Mouse (Mus musculus) forebrain, embryonic 10.5 days (tissue): ENCODE measurements at regions not wholly inside any gene's neighbourhood (a gene's known extent, or its start where the extent isn't known, plus 50 kb on each side); places are given as distances from the start of the nearest gene placed in this dataset.
"Not testable (repeated sequence)": the region's sequence is repeated elsewhere in the genome, so short reads cannot be mapped to it uniquely, and the experiment has no call there.

Source experiments
- DNase-seq: peaks from one replicate; pipeline ENCODE4 v3.0.0-alpha.2; 2017; ENCODE audit warnings: low spot score; ENCODE audit errors: extremely low spot score
- H3K27ac ChIP-seq: fragments of 300-500 bp; sonication (generic); 2 replicates; pipeline ENCODE4 v1.5.1; 2016; ENCODE audit warnings: mild to moderate bottlenecking
- H3K27me3 ChIP-seq: fragments of 300-500 bp; sonication (generic); 2 replicates; pipeline ENCODE4 v1.6.1; 2016; ENCODE audit warnings: mild to moderate bottlenecking; ENCODE audit not compliant: poor library complexity, severe bottlenecking
- H3K36me3 ChIP-seq: fragments of 300-500 bp; sonication (generic); replicated peaks from 2 replicates; pipeline ENCODE4 v1.6.1; 2016; ENCODE audit warnings: mild to moderate bottlenecking, moderate library complexity
- H3K4me1 ChIP-seq: fragments of 300-500 bp; sonication (generic); 2 replicates; pipeline ENCODE4 v1.6.1; 2016
- H3K4me3 ChIP-seq: fragments of 300-500 bp; sonication (generic); 2 replicates; pipeline ENCODE4 v1.5.1; 2016; ENCODE audit warnings: mild to moderate bottlenecking, moderate library complexity
- H3K9me3 ChIP-seq: fragments of 300-500 bp; sonication (generic); 2 replicates; pipeline ENCODE4 v1.6.1; 2016; ENCODE audit warnings: mild to moderate bottlenecking, moderate library complexity
- WGBS: fragments of 180-500 bp; shearing (Covaris S2); methylation state at CpG from one replicate; pipeline ENCODE4 v1.1.7; 2016; 5-methylcytosine and 5-hydroxymethylcytosine counted together

- H3K27ac ChIP-seq: peak overlapping the region; percentile 25; the same call in 1 of the 2 replicates
- H3K36me3 ChIP-seq: no peaks in the 10 kb centered on the region
- H3K4me3 ChIP-seq: no peak overlapping the region
- H3K9me3 ChIP-seq: no peaks in the 10 kb centered on the region
- no peak for DNase-seq
- H3K27me3 ChIP-seq: no peaks in the 10 kb centered on the region
- 48% methylated on average over 3 of the region's 3 CpGs for WGBS
- H3K4me1 ChIP-seq: peaks cover 6% of the 10 kb centered on the region; the same call in 1 of the 2 replicates
These were observed 1151.3 kb upstream of the Prmt6 start for GRCm38 (mm10) chr3:111402135-111402534.

GRCm38 (mm10) chr3:111393127-111393526, 1142.3 kb upstream of the Prmt6 start:
- Histone ChIP-seq H3K4me1 (0 out of 2 replicates have a peak, but pooled peaks cover 5% of the 10 kb centered on the region), H3K4me3 (no peak overlapping the region), H3K27ac (no peak overlapping the region), H3K36me3 (no peaks in the 10 kb centered on the region), H3K27me3 (no peaks in the 10 kb centered on the region), H3K9me3 (no peaks in the 10 kb centered on the region)
- DNase-seq: no peak

GRCm38 (mm10) chr3:111392713-111393112, 1141.9 kb upstream of the Prmt6 start:
- WGBS: 18% methylated on average over 1 of the region's 1 CpGs
- not testable (repeated sequence) for H3K27me3 ChIP-seq, H3K4me3 ChIP-seq, H3K4me1 ChIP-seq, H3K27ac ChIP-seq, H3K36me3 ChIP-seq, DNase-seq, H3K9me3 ChIP-seq

DNA sequence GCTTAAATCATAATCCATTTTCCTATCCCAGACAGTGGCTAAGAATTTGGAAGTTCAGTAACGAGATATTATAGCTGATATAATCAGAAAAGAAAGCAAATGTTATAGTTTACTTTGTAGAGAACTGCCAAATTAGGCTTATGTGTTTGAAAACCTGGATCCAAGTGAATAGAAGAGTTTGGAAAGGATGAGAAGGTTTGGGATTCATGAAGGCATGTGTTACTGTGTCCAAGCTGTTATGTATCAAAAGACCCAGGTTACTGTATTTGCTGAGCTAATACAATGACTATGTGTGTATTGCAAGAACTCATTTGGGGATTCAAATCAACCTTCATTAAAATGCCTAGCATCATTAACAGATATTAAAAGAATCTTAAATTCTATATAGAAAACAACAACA, 1135.9 kb upstream of the Prmt6 start:
- no peak overlapping the region for H3K4me3 ChIP-seq
- H3K9me3 ChIP-seq: no peaks in the 10 kb centered on the region
- H3K27ac ChIP-seq: no peak overlapping the region
- H3K27me3 ChIP-seq: no peaks in the 10 kb centered on the region
- no peak for DNase-seq
- WGBS: 85% methylated on average over 1 of the region's 1 CpGs
- no peaks in the 10 kb centered on the region for H3K36me3 ChIP-seq
- no peaks in the 10 kb centered on the region for H3K4me1 ChIP-seq

- Histone ChIP-seq H3K4me1 (no peaks in the 10 kb centered on the region), H3K36me3 (no peaks in the 10 kb centered on the region), H3K9me3 (no peaks in the 10 kb centered on the region), H3K27me3 (no peaks in the 10 kb centered on the region), H3K4me3 (no peak overlapping the region), H3K27ac (no peak overlapping the region)
- DNase-seq: no peak
These were observed 1135.5 kb upstream of the Prmt6 start for GRCm38 (mm10) chr3:111386334-111386733.

DNA sequence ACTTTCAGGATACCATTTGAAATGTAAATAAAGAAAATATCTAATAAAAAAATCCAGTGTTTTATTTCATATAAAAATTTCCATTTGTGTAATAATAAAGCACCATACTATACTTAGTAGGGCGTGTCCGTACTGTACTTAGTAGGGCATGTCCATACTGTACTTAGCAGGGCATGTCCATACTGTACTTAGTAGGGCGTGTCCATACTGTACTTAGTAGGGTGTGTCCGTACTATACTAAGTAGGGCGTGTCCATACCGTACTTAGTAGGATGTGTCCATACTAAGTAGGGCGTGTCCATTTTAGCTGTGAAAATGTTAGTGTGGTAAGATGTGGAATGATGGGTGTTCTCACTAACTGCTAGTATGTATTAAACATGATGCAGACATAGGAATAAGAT, 1134.8 kb upstream of the Prmt6 start:
- no peak for DNase-seq
- H3K9me3 ChIP-seq: no peaks in the 10 kb centered on the region
- no peaks in the 10 kb centered on the region for H3K27me3 ChIP-seq
- no peak overlapping the region for H3K4me3 ChIP-seq
- 94% methylated on average over 7 of the region's 7 CpGs for WGBS
- H3K4me1 ChIP-seq: no peaks in the 10 kb centered on the region
- H3K36me3 ChIP-seq: no peaks in the 10 kb centered on the region
- H3K27ac ChIP-seq: no peak overlapping the region

DNA sequence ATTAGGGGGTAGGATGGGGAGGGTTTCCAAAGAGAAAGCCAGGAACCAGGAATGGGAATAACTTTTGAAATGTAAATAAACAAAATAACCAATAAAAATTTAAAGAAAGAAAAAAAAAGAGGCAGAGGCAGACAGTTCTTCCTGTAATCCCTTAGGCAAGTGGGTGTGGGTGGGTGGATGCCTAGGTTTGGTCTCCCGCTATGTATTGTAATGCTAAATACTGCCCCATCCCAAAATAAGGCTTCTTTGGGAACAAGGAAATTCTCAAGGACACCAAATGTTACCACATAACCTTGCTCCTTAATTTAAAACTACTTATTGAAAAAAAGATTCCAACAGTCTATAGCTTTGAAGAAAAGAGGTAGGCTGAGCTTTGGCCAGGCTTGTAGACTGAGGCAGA, 1120.5 kb upstream of the Prmt6 start:
- Histone ChIP-seq H3K36me3 (no peaks in the 10 kb centered on the region), H3K9me3 (no peaks in the 10 kb centered on the region), H3K4me1 (no peaks in the 10 kb centered on the region), H3K27me3 (no peaks in the 10 kb centered on the region), H3K27ac (no peak overlapping the region), H3K4me3 (no peak overlapping the region)
- DNase-seq: no peak
- WGBS: 72% methylated on average over 1 of the region's 1 CpGs

GRCm38 (mm10) chr3:111338247-111338646, 1087.4 kb upstream of the Prmt6 start:
- 52% methylated on average over 2 of the region's 2 CpGs for WGBS
- Histone ChIP-seq H3K27me3 (no peaks in the 10 kb centered on the region), H3K36me3 (no peaks in the 10 kb centered on the region), H3K9me3 (no peaks in the 10 kb centered on the region), H3K4me1 (no peaks in the 10 kb centered on the region), H3K27ac (no peak overlapping the region), H3K4me3 (no peak overlapping the region)
- DNase-seq: no peak

DNA sequence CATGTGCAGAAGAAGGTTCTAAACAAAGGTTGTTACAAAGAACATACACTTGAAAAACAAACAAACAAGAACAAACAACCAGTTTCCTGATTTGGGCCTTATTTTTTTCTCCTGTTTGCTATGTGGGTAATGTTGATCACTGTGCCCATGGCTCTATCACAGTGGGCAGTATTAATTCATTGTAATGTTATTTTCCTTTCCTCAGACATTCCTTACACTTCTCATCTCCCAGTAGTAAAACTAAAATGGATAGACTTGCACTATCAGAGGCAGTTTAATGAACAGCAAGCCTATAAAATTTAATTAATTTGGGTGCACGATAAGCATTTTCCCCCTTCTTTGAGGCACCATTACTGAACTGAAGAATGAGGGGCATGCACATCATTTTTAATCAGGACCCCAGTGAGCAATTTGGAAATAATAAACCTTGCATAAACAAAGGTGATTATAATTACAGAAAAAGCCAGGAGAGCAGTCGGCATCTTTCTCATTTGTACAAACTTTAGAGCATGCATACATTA, 1040.3 kb upstream of the Prmt6 start:
- Histone ChIP-seq H3K9me3 (no peaks in the 10 kb centered on the region), H3K27ac (no peak overlapping the region), H3K27me3 (no peaks in the 10 kb centered on the region), H3K4me1 (no peaks in the 10 kb centered on the region), H3K4me3 (no peak overlapping the region), H3K36me3 (no peaks in the 10 kb centered on the region)
- no peak for DNase-seq
- WGBS: 94% methylated on average over 2 of the region's 2 CpGs

- no peak overlapping the region for H3K27ac ChIP-seq
- H3K36me3 ChIP-seq: no peaks in the 10 kb centered on the region
- DNase-seq: no peak
- H3K4me1 ChIP-seq: no peaks in the 10 kb centered on the region
- H3K4me3 ChIP-seq: no peak overlapping the region
- H3K9me3 ChIP-seq: no peaks in the 10 kb centered on the region
- no peaks in the 10 kb centered on the region for H3K27me3 ChIP-seq
These were observed 1030.8 kb upstream of the Prmt6 start for GRCm38 (mm10) chr3:111281584-111281983.
